Mouse (Mus musculus): Measurements from ENCODE around the gene Prepl.

Prepl gene

GRCm38 (mm10) chr17:85090120-85091099, at the start of gene Prepl, which contains the start of gene Camkmt:
Gene Prepl (minus strand): TSS chr17:85090241.
Gene Camkmt (plus strand): TSS chr17:85090552.
- DNase-seq = peak; percentile 98

GRCm38 (mm10) chr17:85138393-85138792, 48.4 kb upstream of the Prepl start:
- DNase-seq = no peak

- peak; percentile 67 for DNase-seq
Measured at GRCm38 (mm10) chr17:85116643-85117042, 26.6 kb upstream of the Prepl start.

GRCm38 (mm10) chr17:85113441-85113840, 23.4 kb upstream of the Prepl start:
- no peak for DNase-seq

GRCm38 (mm10) chr17:85110640-85111039, 20.6 kb upstream of the Prepl start:
- DNase-seq = no peak

GRCm38 (mm10) chr17:85103310-85103709, 13.3 kb upstream of the Prepl start:
- peak; percentile 29 for DNase-seq

- peak; percentile 14 for DNase-seq
Measured at GRCm38 (mm10) chr17:85101751-85102150, 11.7 kb upstream of the Prepl start.

GRCm38 (mm10) chr17:85100232-85100631, 10.2 kb upstream of the Prepl start:
- no peak for DNase-seq

- DNase-seq = no peak
Measured at GRCm38 (mm10) chr17:85098677-85099323, 8.8 kb upstream of the Prepl start.

GRCm38 (mm10) chr17:85096396-85096795, 6.4 kb upstream of the Prepl start:
- DNase-seq = no peak

- DNase-seq = no peak
Measured at GRCm38 (mm10) chr17:85091762-85092161, 1.7 kb upstream of the Prepl start.

GRCm38 (mm10) chr17:85089621-85090020, 420 bp downstream of the Prepl start:
- DNase-seq = peak; percentile 37

GRCm38 (mm10) chr17:85089011-85089410, 1.0 kb downstream of the Prepl start:
- DNase-seq = peak; percentile 18

GRCm38 (mm10) chr17:85088401-85088800, 1.6 kb downstream of the Prepl start:
- DNase-seq = no peak

GRCm38 (mm10) chr17:85087591-85087990, 2.5 kb downstream of the Prepl start:
- DNase-seq = no peak

GRCm38 (mm10) chr17:85086501-85086900, 3.5 kb downstream of the Prepl start:
- DNase-seq = no peak

GRCm38 (mm10) chr17:85085335-85085734, 4.7 kb downstream of the Prepl start:
- DNase-seq = no peak

GRCm38 (mm10) chr17:85080781-85081180, 9.3 kb downstream of the Prepl start:
- no peak for DNase-seq

- DNase-seq = no peak
Measured at GRCm38 (mm10) chr17:85079276-85079675, 10.8 kb downstream of the Prepl start.

GRCm38 (mm10) chr17:85074083-85074482, 16.0 kb downstream of the Prepl start:
- DNase-seq = no peak

GRCm38 (mm10) chr17:85073214-85073613, 16.8 kb downstream of the Prepl start:
- no peak for DNase-seq

GRCm38 (mm10) chr17:85072383-85072782, 17.7 kb downstream of the Prepl start:
- DNase-seq = peak; percentile 27

GRCm38 (mm10) chr17:85071088-85071775, 18.8 kb downstream of the Prepl start:
- no peak for DNase-seq
